In genomic region chr12:79846247-79847151, GRCm38 (mm10) we compare ENCODE assay signal across 9 mouse cellular contexts.
DNase-seq lines count a peak whose midpoint lies in the region; ATAC-seq and TF ChIP-seq lines count a peak whose summit lies in the region.
"Had no signal": no experiment of that assay in that cellular context is flagged by ENCODE, and none has a peak within 500 bp of the region (broad histone marks: within the 10 kb centered on the region; RNA-seq: fewer than 3 reads in every experiment).

No protein-coding gene starts in this region.

- no peak overlapping the region for H3K9ac ChIP-seq in hindbrain, embryonic 15.5 days
- no peak overlapping the region for H3K9ac ChIP-seq in hindbrain, embryonic 12.5 days
- H3K9ac ChIP-seq in CH12.LX (ENCODE audit: insufficient read depth, low read depth) = no peak overlapping the region

- no peak for ATAC-seq in hindbrain, embryonic 15.5 days (ENCODE audit: low FRiP score, low read depth)
- no peak for ATAC-seq in hindbrain, embryonic 12.5 days (ENCODE audit: low FRiP score)

- no peak overlapping the region for H3K4me3 ChIP-seq in hindbrain, embryonic 15.5 days
- no peak overlapping the region for H3K4me3 ChIP-seq in hindbrain, embryonic 12.5 days
- H3K4me3 ChIP-seq in CH12.LX (replicated peaks in 1 of 3; ENCODE audit: low read depth in 2 of 3, low read length in 2 of 3, poor library complexity in 1 of 3) = no peak overlapping the region
- no peak overlapping the region for H3K4me3 ChIP-seq in limb, embryonic 10.5 days

- 36% methylated on average over 7 of the region's 7 CpGs for WGBS in hindbrain, embryonic 15.5 days
- 30% methylated on average over 7 of the region's 7 CpGs for WGBS in hindbrain, embryonic 12.5 days
- WGBS in limb, embryonic 10.5 days = 16% methylated on average over 7 of the region's 7 CpGs

- dilution Hi-C loops in CH12.LX (cut with MboI; ENCODE audit: extremely low pct_ligation_motif_present, extremely low pct_unique_long_range_greater_than_20kb, low sequenced_read_pairs) = no loop called here

- no peaks in the 10 kb centered on the region for H3K27me3 ChIP-seq in hindbrain, embryonic 15.5 days
- H3K27me3 ChIP-seq in hindbrain, embryonic 12.5 days = no peaks in the 10 kb centered on the region
- H3K27me3 ChIP-seq in CH12.LX (replicated peaks) = no peaks in the 10 kb centered on the region
- H3K27me3 ChIP-seq in limb, embryonic 10.5 days (ENCODE audit: low read depth, poor library complexity, severe bottlenecking) = no peaks in the 10 kb centered on the region

- 0 out of 2 replicates have a peak overlapping the region, but pooled peaks have one; percentile 32 for H3K27ac ChIP-seq in hindbrain, embryonic 15.5 days (replicated peaks)
- no peak overlapping the region; the same call in 1 of the 2 replicates for H3K27ac ChIP-seq in hindbrain, embryonic 12.5 days
- H3K27ac ChIP-seq in CH12.LX (ENCODE audit: insufficient read depth, low read depth) = no peak overlapping the region
- H3K27ac ChIP-seq in limb, embryonic 10.5 days = peak overlapping the region; percentile 80

- no peak for TF ChIP-seq POLR2A in CH12.LX (IDR thresholded peaks at IDR 0.05; ENCODE audit: low read depth, low read length)

- H3K4me2 ChIP-seq in hindbrain, embryonic 15.5 days = no peak overlapping the region
- no peak overlapping the region for H3K4me2 ChIP-seq in hindbrain, embryonic 12.5 days (replicated peaks)
- H3K4me2 ChIP-seq in CH12.LX (ENCODE audit: insufficient read depth, low read depth, poor library complexity, severe bottlenecking) = no peak overlapping the region

- H3K9me3 ChIP-seq in hindbrain, embryonic 15.5 days = no peaks in the 10 kb centered on the region
- H3K9me3 ChIP-seq in hindbrain, embryonic 12.5 days (replicated peaks) = no peaks in the 10 kb centered on the region
- H3K9me3 ChIP-seq in CH12.LX (replicated peaks; ENCODE audit: low read length) = no peaks in the 10 kb centered on the region
- H3K9me3 ChIP-seq in limb, embryonic 10.5 days (replicated peaks) = no peaks in the 10 kb centered on the region

- no peaks in the 10 kb centered on the region for H3K36me3 ChIP-seq in hindbrain, embryonic 15.5 days
- H3K36me3 ChIP-seq in hindbrain, embryonic 12.5 days = no peaks in the 10 kb centered on the region
- no peaks in the 10 kb centered on the region for H3K36me3 ChIP-seq in CH12.LX (replicated peaks in 1 of 2; ENCODE audit: control insufficient read depth in 1 of 2, insufficient read depth in 1 of 2, low read length in 1 of 2)
- H3K36me3 ChIP-seq in limb, embryonic 10.5 days = no peaks in the 10 kb centered on the region

- TF ChIP-seq EP300 in CH12.LX (IDR thresholded peaks at IDR 0.05; ENCODE audit: low read length) = no peak

- no peaks in the 10 kb centered on the region for H3K79me2 ChIP-seq in CH12.LX (replicated peaks; ENCODE audit: control insufficient read depth, extremely low read depth, insufficient read depth, poor library complexity, severe bottlenecking)

- H3K4me1 ChIP-seq in hindbrain, embryonic 15.5 days (replicated peaks) = peaks cover 24% of the 10 kb centered on the region
- H3K4me1 ChIP-seq in hindbrain, embryonic 12.5 days = peaks cover 44% of the 10 kb centered on the region
- H3K4me1 ChIP-seq in CH12.LX (ENCODE audit: control insufficient read depth in 1 of 2, insufficient read depth in 2 of 2) = peaks cover 28 to 50% of the 10 kb centered on the region in 2 experiments
- peaks cover 96% of the 10 kb centered on the region for H3K4me1 ChIP-seq in limb, embryonic 10.5 days

- DNase-seq in CH12.LX (ENCODE audit: extremely low read depth) = no peak
- peak; percentile 85 for DNase-seq in embryo, embryonic 11 days
- peak; percentile 80 for DNase-seq in limb, embryonic 10.5 days (ENCODE audit: low spot score)
- no peak for DNase-seq in ovary, adult 18-20 months (ENCODE audit: low spot score)
- DNase-seq in left cerebral cortex, adult 9 months (ENCODE audit: low spot score in 2 of 2) = no peak
- DNase-seq in urinary bladder, postnatal 25 days (ENCODE audit: low spot score) = no peak
- DNase-seq: lung, adult 18-20 months had no signal

- TF ChIP-seq RAD21 in CH12.LX (IDR thresholded peaks at IDR 0.05; ENCODE audit: low read depth, low read length) = no peak

- in situ Hi-C loops in CH12.LX (cut with MboI; ENCODE audit: low pct_ligation_motif_present, low pct_unique_long_range_greater_than_20kb, low sequenced_read_pairs) = loop anchor here (25.0 kb wide), 1 partner anchor 266 kb away; the partner anchor contains the start of gene Zfp36l1

- no peak for TF ChIP-seq CTCF in CH12.LX (conservative IDR thresholded peaks at IDR 0.05 in 1 of 2, IDR thresholded peaks at IDR 0.05 in 1 of 2; ENCODE audit: low read depth in 2 of 2, low read length in 2 of 2)

TF ChIP-seq in CH12.LX, 34 proteins besides CTCF, POLR2A, EP300 and RAD21:
- TF ChIP-seq ETS1 (conservative IDR thresholded peaks at IDR 0.05; ENCODE audit: low read depth, low read length) (no peak), ZMIZ1 (IDR thresholded peaks at IDR 0.05; ENCODE audit: low read depth, low read length) (no peak), TBP (conservative IDR thresholded peaks at IDR 0.05; ENCODE audit: low read depth, low read length) (no peak), MAFK (IDR thresholded peaks at IDR 0.05; ENCODE audit: insufficient replicate concordance, low read length) (peak; percentile 82)

Comparison
In these comparisons a context has a peak if more than half of its experiments do, and no peak if none do; other contexts are left out.
1. H3K27ac ChIP-seq: peak in hindbrain, embryonic 15.5 days (single experiment) and limb, embryonic 10.5 days (single experiment); none in hindbrain, embryonic 12.5 days (single experiment) and CH12.LX (single experiment).
2. DNase-seq: peak in embryo, embryonic 11 days (single experiment) and limb, embryonic 10.5 days (single experiment); none in CH12.LX (single experiment), ovary, adult 18-20 months (single experiment), left cerebral cortex, adult 9 months (0 of 2) and urinary bladder, postnatal 25 days (single experiment).